Mouse (Mus musculus): ENCODE data around the gene Eif3c. TPM values are rescaled to one million over a fixed set of nuclear protein-coding genes. Genes with fewer than 3 reads are reported as not detected.

Gene Eif3c
- polyA plus RNA-seq, 1 experiment from 2014 or later: 185 TPM

- Histone ChIP-seq H3K4me3 (peak overlapping the region; percentile 98), H3K4me1 (replicated peaks) (peaks cover 12% of the 10 kb centered on the region), H3K27ac (peak overlapping the region; percentile 100), H3K27me3 (ENCODE audit: insufficient read depth, poor library complexity, severe bottlenecking) (no peaks in the 10 kb centered on the region), H3K36me3 (peaks cover 36% of the 10 kb centered on the region), H3K9me3 (no peaks in the 10 kb centered on the region)
- under 1% methylated on average over 40 of the region's 40 CpGs for WGBS
- DNase-seq (ENCODE audit: low spot score): no peak
Observed at GRCm38 (mm10) chr7:126502751-126503150, 63.5 kb downstream of the Eif3c start.

- under 1% methylated on average over 57 of the region's 57 CpGs for WGBS
- no peaks in the 10 kb centered on the region for H3K9me3 ChIP-seq
- H3K36me3 ChIP-seq: peaks cover 42% of the 10 kb centered on the region
- peak overlapping the region; percentile 98 for H3K4me3 ChIP-seq
- peak overlapping the region; percentile 100 for H3K27ac ChIP-seq
- H3K4me1 ChIP-seq (replicated peaks): peaks cover 12% of the 10 kb centered on the region
- no peaks in the 10 kb centered on the region for H3K27me3 ChIP-seq (ENCODE audit: insufficient read depth, poor library complexity, severe bottlenecking)
- DNase-seq (ENCODE audit: low spot score): peak; percentile 98
Observed at GRCm38 (mm10) chr7:126502023-126502741, 64.0 kb downstream of the Eif3c start.

GRCm38 (mm10) chr7:126501684-126502022 is 64.6 kb downstream of the Eif3c start:
- Histone ChIP-seq H3K36me3 (peaks cover 47% of the 10 kb centered on the region), H3K4me1 (replicated peaks) (peaks cover 12% of the 10 kb centered on the region), H3K27ac (peak overlapping the region; percentile 100), H3K27me3 (ENCODE audit: insufficient read depth, poor library complexity, severe bottlenecking) (no peaks in the 10 kb centered on the region), H3K9me3 (no peaks in the 10 kb centered on the region), H3K4me3 (peak overlapping the region; percentile 98)
- 6% methylated on average over 9 of the region's 9 CpGs for WGBS
- no peak for DNase-seq (ENCODE audit: low spot score)

- WGBS: 97% methylated on average over 7 of the region's 7 CpGs
- no peak overlapping the region for H3K27ac ChIP-seq
- no peak overlapping the region for H3K4me3 ChIP-seq
- peaks cover 70% of the 10 kb centered on the region for H3K36me3 ChIP-seq
- peaks cover 12% of the 10 kb centered on the region for H3K4me1 ChIP-seq (replicated peaks)
- no peaks in the 10 kb centered on the region for H3K27me3 ChIP-seq (ENCODE audit: insufficient read depth, poor library complexity, severe bottlenecking)
- no peak for DNase-seq (ENCODE audit: low spot score)
- H3K9me3 ChIP-seq: no peaks in the 10 kb centered on the region
Observed at GRCm38 (mm10) chr7:126499416-126499815, 66.8 kb downstream of the Eif3c start.

DNA sequence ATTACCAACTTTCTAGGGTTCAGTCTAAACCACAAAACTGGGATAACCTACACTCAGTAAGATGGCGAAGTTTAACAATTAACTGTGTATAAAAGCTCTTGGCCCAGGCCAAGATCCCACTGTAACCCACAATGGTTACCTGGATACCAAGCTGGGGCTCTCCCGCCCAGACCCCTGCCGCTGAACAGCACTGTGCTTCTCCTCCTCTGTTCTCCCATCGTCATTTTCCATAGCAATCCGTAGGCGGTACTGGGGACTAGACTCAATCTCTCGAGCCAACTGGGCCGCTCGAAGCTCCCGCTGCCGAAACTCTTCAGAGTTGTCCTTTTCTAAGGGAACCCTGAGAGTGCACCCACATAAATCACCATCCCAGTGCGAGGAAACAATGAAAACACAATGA is 68.2 kb downstream of the Eif3c start:
- Histone ChIP-seq H3K9me3 (no peaks in the 10 kb centered on the region), H3K27me3 (ENCODE audit: insufficient read depth, poor library complexity, severe bottlenecking) (no peaks in the 10 kb centered on the region), H3K36me3 (peaks cover 84% of the 10 kb centered on the region), H3K4me3 (no peak overlapping the region), H3K27ac (no peak overlapping the region), H3K4me1 (replicated peaks) (peaks cover 6% of the 10 kb centered on the region)
- DNase-seq (ENCODE audit: low spot score): no peak
- 96% methylated on average over 12 of the region's 12 CpGs for WGBS

DNA sequence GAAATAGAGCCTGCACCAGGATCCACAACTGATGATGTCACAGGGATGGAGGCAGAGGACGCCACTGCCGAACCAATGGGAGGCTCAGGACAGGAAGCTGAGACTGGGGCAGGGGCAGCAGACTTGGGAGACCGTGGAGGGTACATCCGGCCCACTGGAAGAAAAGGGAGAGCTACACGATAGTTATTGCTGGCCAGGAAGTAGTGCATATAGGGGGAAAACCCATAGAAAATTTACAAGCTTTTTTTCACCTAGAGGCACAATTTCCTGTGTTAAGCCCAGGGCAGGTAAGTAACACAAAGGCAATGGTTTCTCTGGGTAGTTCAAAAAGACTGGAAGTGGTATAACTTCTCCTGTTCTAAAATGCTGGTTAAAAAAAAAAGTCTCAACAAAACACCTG is 69.7 kb downstream of the Eif3c start:
- Histone ChIP-seq H3K36me3 (peaks cover 99% of the 10 kb centered on the region), H3K27me3 (ENCODE audit: insufficient read depth, poor library complexity, severe bottlenecking) (no peaks in the 10 kb centered on the region), H3K4me3 (no peak overlapping the region), H3K9me3 (no peaks in the 10 kb centered on the region), H3K4me1 (replicated peaks) (peaks cover 15% of the 10 kb centered on the region), H3K27ac (no peak overlapping the region)
- no peak for DNase-seq (ENCODE audit: low spot score)
- 91% methylated on average over 5 of the region's 5 CpGs for WGBS

Other genes starting within 250 kb of the Eif3c start
- gene Lat, start 196.8 kb downstream of the Eif3c start, polyA plus RNA-seq (2016; fragmentation: Nextera tagmentation; extraction: Ambion mirVana): 3.5 and 3.9 TPM in 2 replicates
- 66.8 and 68.6 TPM in 2 replicates for gene Spns1, start 189.0 kb downstream of the Eif3c start, polyA plus RNA-seq (2016; fragmentation: Nextera tagmentation; extraction: Ambion mirVana)
- gene Nfatc2ip, start 169.7 kb downstream of the Eif3c start, polyA plus RNA-seq (2016; fragmentation: Nextera tagmentation; extraction: Ambion mirVana): 3.1 and 3.7 TPM in 2 replicates
- not detected in 2 replicates for gene Cd19, start 151.5 kb downstream of the Eif3c start, polyA plus RNA-seq (2016; fragmentation: Nextera tagmentation; extraction: Ambion mirVana)
- gene Rabep2, start 137.7 kb downstream of the Eif3c start, polyA plus RNA-seq (2016; fragmentation: Nextera tagmentation; extraction: Ambion mirVana): 28.7 and 28.8 TPM in 2 replicates
- 1.1 and 3.0 TPM in 2 replicates for gene Atp2a1, start 103.3 kb downstream of the Eif3c start, polyA plus RNA-seq (2016; fragmentation: Nextera tagmentation; extraction: Ambion mirVana)
- gene Sh2b1, start 91.0 kb downstream of the Eif3c start, polyA plus RNA-seq (2016; fragmentation: Nextera tagmentation; extraction: Ambion mirVana): 54.4 and 61.0 TPM in 2 replicates
- 156 and 169 TPM in 2 replicates for gene Tufm, start 79.0 kb downstream of the Eif3c start, polyA plus RNA-seq (2016; fragmentation: Nextera tagmentation; extraction: Ambion mirVana)
- 53.4 and 66.8 TPM in 2 replicates for gene Atxn2l, start 63.0 kb downstream of the Eif3c start, polyA plus RNA-seq (2016; fragmentation: Nextera tagmentation; extraction: Ambion mirVana)
- gene Apobr, start 18.5 kb upstream of the Eif3c start, polyA plus RNA-seq (2016; fragmentation: Nextera tagmentation; extraction: Ambion mirVana): 0.47 TPM in 2 replicates
- gene Cln3, start 19.4 kb upstream of the Eif3c start, polyA plus RNA-seq (2016; fragmentation: Nextera tagmentation; extraction: Ambion mirVana): 27.3 and 29.9 TPM in 2 replicates
- gene Il27, start 28.5 kb upstream of the Eif3c start, polyA plus RNA-seq (2016; fragmentation: Nextera tagmentation; extraction: Ambion mirVana): not detected in 2 replicates
- 1.4 and 2.7 TPM in 2 replicates for gene Nupr1, start 64.5 kb upstream of the Eif3c start, polyA plus RNA-seq (2016; fragmentation: Nextera tagmentation; extraction: Ambion mirVana)
- gene Sgf29, start 82.9 kb upstream of the Eif3c start, polyA plus RNA-seq (2016; fragmentation: Nextera tagmentation; extraction: Ambion mirVana): 57.6 and 62.7 TPM in 2 replicates
- 0.19 and 0.30 TPM in 2 replicates for gene Sult1a1, start 110.0 kb upstream of the Eif3c start, polyA plus RNA-seq (2016; fragmentation: Nextera tagmentation; extraction: Ambion mirVana)
- 208 and 212 TPM in 2 replicates for gene Bola2, start 129.0 kb upstream of the Eif3c start, polyA plus RNA-seq (2016; fragmentation: Nextera tagmentation; extraction: Ambion mirVana)
- gene Slx1b, start 129.4 kb upstream of the Eif3c start, polyA plus RNA-seq (2016; fragmentation: Nextera tagmentation; extraction: Ambion mirVana): 15.3 and 16.6 TPM in 2 replicates
- gene Coro1a, start 141.4 kb upstream of the Eif3c start, polyA plus RNA-seq (2016; fragmentation: Nextera tagmentation; extraction: Ambion mirVana): 49.2 and 59.5 TPM in 2 replicates
- 62.5 and 63.8 TPM in 2 replicates for gene Mapk3, start 193.2 kb upstream of the Eif3c start, polyA plus RNA-seq (2016; fragmentation: Nextera tagmentation; extraction: Ambion mirVana)
- 0.55 and 1.3 TPM in 2 replicates for gene Gdpd3, start 199.9 kb upstream of the Eif3c start, polyA plus RNA-seq (2016; fragmentation: Nextera tagmentation; extraction: Ambion mirVana)
- 51.3 and 89.7 TPM in 2 replicates for gene Ypel3, start 210.5 kb upstream of the Eif3c start, polyA plus RNA-seq (2016; fragmentation: Nextera tagmentation; extraction: Ambion mirVana)
- 0.22 and 0.47 TPM in 2 replicates for gene Tbx6, start 215.1 kb upstream of the Eif3c start, polyA plus RNA-seq (2016; fragmentation: Nextera tagmentation; extraction: Ambion mirVana)
- gene Ppp4c, start 226.1 kb upstream of the Eif3c start, polyA plus RNA-seq (2016; fragmentation: Nextera tagmentation; extraction: Ambion mirVana): 391 and 411 TPM in 2 replicates
- gene Fam57b, start 231.3 kb upstream of the Eif3c start, polyA plus RNA-seq (2016; fragmentation: Nextera tagmentation; extraction: Ambion mirVana): 4.7 and 12.7 TPM in 2 replicates

All from hindbrain, embryonic 10.5 days (tissue).